Mouse (Mus musculus) forebrain, embryonic 10.5 days (tissue): ENCODE measurements around the gene Sema3c. TPM values are rescaled to one million over a fixed set of nuclear protein-coding genes. Genes with fewer than 3 reads are reported as not detected.
"Not testable (repeated sequence)": the region's sequence is repeated elsewhere in the genome, so short reads cannot be mapped to it uniquely, and the experiment has no call there.

Experiments used
- DNase-seq: peaks from one replicate; pipeline ENCODE4 v3.0.0-alpha.2; 2017; ENCODE audit warnings: low spot score; ENCODE audit errors: extremely low spot score
- H3K27ac ChIP-seq: fragments of 300-500 bp; sonication (generic); 2 replicates; pipeline ENCODE4 v1.5.1; 2016; ENCODE audit warnings: mild to moderate bottlenecking
- H3K27me3 ChIP-seq: fragments of 300-500 bp; sonication (generic); 2 replicates; pipeline ENCODE4 v1.6.1; 2016; ENCODE audit warnings: mild to moderate bottlenecking; ENCODE audit not compliant: poor library complexity, severe bottlenecking
- H3K36me3 ChIP-seq: fragments of 300-500 bp; sonication (generic); replicated peaks from 2 replicates; pipeline ENCODE4 v1.6.1; 2016; ENCODE audit warnings: mild to moderate bottlenecking, moderate library complexity
- H3K4me1 ChIP-seq: fragments of 300-500 bp; sonication (generic); 2 replicates; pipeline ENCODE4 v1.6.1; 2016
- H3K4me3 ChIP-seq: fragments of 300-500 bp; sonication (generic); 2 replicates; pipeline ENCODE4 v1.5.1; 2016; ENCODE audit warnings: mild to moderate bottlenecking, moderate library complexity
- H3K9me3 ChIP-seq: fragments of 300-500 bp; sonication (generic); 2 replicates; pipeline ENCODE4 v1.6.1; 2016; ENCODE audit warnings: mild to moderate bottlenecking, moderate library complexity
- WGBS: fragments of 180-500 bp; shearing (Covaris S2); methylation state at CpG from one replicate; pipeline ENCODE4 v1.1.7; 2016; 5-methylcytosine and 5-hydroxymethylcytosine counted together
- polyA plus RNA-seq: library from polyadenylated mRNA; unstranded; fragments of >200 nt; fragmentation: Nextera tagmentation; extraction: Ambion mirVana; gene quantifications from 2 replicates; pipeline ENCODE4 v1.2.1, GENCODE M21; 2016

Gene Sema3c
- 5.8 and 6.7 TPM in 2 replicates for polyA plus RNA-seq

DNA sequence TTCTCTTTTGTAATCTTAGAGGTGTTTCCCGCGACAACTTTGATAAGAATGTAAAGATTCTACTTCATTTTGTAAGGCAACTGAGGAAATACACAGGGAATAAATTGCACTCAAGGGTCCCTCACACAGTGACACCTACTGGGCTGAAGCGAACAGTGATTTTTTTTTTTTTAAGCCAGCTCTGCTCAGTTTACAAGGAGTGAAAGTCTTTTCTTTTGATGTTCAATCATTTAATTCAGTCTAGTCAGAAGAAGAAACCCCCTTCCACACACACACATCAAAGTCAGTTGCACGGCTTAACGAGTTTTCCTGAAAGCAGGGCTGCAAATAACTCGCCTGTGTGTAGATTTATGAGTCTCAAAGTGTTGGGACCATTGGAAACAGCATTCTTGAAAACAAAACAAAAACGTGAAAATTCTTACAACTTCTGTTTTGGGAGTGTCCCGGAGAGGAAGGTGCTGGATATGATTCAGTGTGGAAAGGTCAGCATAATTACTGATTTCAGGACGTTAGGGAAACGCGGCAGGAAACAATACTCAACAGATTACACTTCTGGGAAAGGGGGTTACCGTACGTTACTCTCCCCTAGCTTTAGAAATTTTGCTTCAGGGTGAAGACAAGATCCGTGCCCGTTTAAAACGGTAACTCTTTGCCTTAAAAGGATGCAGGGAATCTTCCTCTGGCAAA, at the start of gene Sema3c:
Sema3c (plus strand) TSS at position 588 of the 687 bp plus-strand sequence.
- Histone ChIP-seq H3K27ac (peak within 1 kb of the TSS; percentile 85), H3K9me3 (no peaks in the 10 kb centered on the region), H3K27me3 (peaks cover 22% of the 10 kb centered on the region), H3K4me3 (peak within 1 kb of the TSS; percentile 61), H3K4me1 (0 out of 2 replicates have a peak, but pooled peaks cover 4% of the 10 kb centered on the region), H3K36me3 (no peaks in the 10 kb centered on the region)
- DNase-seq = peak; percentile 23
- WGBS = 1% methylated on average over 16 of the region's 16 CpGs

DNA sequence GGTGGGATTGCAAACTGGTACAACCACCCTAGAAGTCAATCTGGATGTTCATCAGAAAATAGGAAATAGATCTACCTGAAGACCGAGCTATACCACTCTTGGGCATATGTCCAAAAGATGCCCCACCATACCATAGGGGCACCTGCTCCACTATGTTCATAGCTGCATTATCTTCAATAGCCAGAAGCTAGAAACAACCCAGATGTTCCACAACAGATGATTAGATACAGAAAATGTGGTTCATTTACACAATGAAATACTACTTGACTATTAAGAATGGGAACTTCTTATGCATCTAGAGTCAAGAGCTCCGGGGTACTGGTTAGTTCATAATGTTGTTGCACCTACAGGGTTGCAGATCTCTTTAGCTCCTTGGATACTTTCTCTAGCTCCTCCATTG, 42.9 kb upstream of the Sema3c start:
- DNase-seq, H3K4me3 ChIP-seq, H3K27ac ChIP-seq, H3K36me3 ChIP-seq, H3K4me1 ChIP-seq, H3K27me3 ChIP-seq, H3K9me3 ChIP-seq: not testable (repeated sequence)
- whole genome bisulfite sequencing = 96% methylated on average over 2 of the region's 2 CpGs

DNA sequence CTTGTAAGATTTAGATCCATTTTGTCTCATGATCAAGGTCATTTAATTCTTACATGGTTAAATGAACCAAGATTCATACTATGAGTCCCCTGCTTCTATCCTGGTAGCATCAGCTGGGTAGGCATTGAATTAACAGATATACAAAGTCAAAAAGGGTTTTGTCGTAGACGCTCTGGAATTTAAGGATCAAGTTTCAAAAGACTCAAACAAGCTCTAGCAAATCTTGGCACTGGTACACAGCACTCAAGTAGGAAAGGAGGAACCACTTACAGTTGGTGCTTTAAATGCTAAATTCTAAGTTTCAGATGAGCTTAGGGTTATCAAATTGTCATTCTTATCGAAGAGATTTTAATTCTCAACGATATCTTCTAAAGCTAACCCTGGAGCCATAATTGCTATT, 30.9 kb upstream of the Sema3c start:
- Histone ChIP-seq H3K9me3 (no peaks in the 10 kb centered on the region), H3K4me1 (no peaks in the 10 kb centered on the region), H3K27ac (no peak overlapping the region), H3K27me3 (no peaks in the 10 kb centered on the region), H3K4me3 (no peak overlapping the region), H3K36me3 (no peaks in the 10 kb centered on the region)
- DNase-seq = no peak
- WGBS = 77% methylated on average over 4 of the region's 4 CpGs

DNA sequence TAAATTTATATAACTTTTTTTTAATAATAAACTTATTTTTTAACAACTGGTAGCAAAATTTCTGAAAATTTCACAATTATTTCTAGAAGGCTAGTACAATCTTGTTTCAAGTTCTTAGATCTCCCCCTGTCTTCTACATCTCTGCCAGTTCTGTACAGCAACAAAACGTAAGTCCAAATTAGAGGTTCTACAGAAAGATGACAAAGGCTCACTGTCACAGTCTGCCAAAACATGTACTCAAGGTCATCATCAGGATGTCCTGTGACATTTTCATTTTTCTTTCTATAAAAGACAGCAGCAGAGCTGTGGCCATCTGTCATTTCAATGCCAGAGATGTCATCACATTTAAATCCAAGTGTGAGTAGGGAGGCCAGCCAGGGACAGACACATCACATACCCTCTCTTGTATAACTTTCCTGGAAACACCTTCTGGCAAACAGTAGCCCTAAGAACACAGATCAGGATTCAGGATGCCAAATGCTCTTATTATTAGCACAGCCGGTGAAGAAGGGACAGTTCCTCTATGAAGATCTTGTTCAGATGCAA, 29.1 kb upstream of the Sema3c start:
- Histone ChIP-seq H3K9me3 (no peaks in the 10 kb centered on the region), H3K36me3 (no peaks in the 10 kb centered on the region), H3K27me3 (no peaks in the 10 kb centered on the region), H3K4me3 (no peak overlapping the region), H3K27ac (no peak overlapping the region), H3K4me1 (no peaks in the 10 kb centered on the region)
- DNase-seq = no peak
- WGBS = 89% methylated on average over 2 of the region's 2 CpGs

DNA sequence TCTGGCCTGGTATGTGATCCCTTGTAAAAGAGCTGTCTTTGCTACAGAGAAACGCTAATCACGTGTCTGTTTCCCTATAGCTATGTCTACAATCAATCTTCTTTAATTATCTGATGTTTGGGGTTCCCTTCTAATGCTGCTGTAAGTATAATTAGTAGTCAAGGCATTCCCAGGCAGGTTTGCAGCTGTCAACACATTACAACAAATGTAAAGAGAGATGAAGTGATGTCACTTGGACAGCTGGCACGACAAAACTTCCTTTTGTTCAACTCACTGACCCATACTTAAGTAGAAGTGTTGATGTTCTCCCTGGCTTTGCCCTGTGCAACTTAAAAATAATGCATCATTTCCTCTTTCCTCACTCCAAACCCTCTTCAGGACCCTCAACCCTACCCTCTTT, 22.4 kb upstream of the Sema3c start:
- WGBS = 77% methylated on average over 3 of the region's 3 CpGs
- Histone ChIP-seq H3K27ac (no peak overlapping the region), H3K4me3 (no peak overlapping the region), H3K4me1 (no peaks in the 10 kb centered on the region), H3K27me3 (no peaks in the 10 kb centered on the region), H3K9me3 (no peaks in the 10 kb centered on the region), H3K36me3 (no peaks in the 10 kb centered on the region)
- DNase-seq = no peak

DNA sequence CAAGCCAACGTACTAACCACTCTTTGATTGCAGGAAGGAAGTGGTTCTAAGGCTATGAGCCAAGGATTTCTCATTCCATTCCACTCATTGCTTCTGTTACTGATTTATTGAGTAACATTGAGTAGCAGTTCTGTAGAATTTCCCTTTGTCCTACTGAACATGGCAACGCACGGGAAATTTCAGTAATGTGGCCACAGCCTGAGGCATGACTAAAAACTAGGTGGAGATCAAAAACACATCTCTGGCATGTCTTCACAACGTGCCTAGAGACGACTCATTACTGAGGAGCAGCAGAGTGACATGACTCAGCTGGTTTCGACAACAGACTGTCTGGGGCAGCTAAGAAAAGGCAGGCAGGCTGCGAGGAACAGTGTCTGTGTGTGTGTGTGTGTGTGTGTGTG, 18.0 kb upstream of the Sema3c start:
- no peak for DNase-seq
- H3K36me3 ChIP-seq = no peaks in the 10 kb centered on the region
- no peaks in the 10 kb centered on the region for H3K27me3 ChIP-seq
- H3K27ac ChIP-seq = no peak overlapping the region
- 70% methylated on average over 7 of the region's 7 CpGs for WGBS
- H3K4me1 ChIP-seq = no peaks in the 10 kb centered on the region
- no peak overlapping the region for H3K4me3 ChIP-seq
- H3K9me3 ChIP-seq = no peaks in the 10 kb centered on the region

DNA sequence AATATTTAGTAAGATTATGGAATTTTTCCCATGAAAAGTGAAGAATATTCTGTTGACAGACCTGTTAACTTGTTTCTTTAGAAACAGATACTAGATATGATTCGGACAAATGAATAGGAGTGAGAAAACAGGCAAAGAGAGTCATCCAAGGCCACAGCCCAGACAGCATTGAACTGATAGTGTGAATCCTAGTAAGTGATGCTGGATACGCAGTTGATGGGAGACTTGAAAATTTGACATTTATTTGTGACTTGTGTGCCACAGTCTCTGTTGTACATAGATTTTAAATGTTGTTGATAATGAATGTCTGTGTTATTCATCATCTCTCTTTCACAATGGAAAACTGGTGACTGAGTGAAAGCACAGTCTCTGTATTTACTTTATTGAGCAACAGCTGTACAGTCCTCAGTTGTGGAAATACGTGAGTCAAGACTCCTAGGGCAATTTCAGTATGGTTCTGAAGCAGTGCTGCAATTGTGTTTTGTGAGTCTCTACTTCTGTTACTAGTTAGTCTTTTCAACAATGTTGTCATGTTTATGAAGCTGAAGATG, 17.3 kb upstream of the Sema3c start:
- no peak overlapping the region for H3K27ac ChIP-seq
- no peak for DNase-seq
- WGBS = 94% methylated on average over 3 of the region's 3 CpGs
- H3K9me3 ChIP-seq = no peaks in the 10 kb centered on the region
- H3K36me3 ChIP-seq = no peaks in the 10 kb centered on the region
- no peak overlapping the region for H3K4me3 ChIP-seq
- H3K27me3 ChIP-seq = no peaks in the 10 kb centered on the region
- H3K4me1 ChIP-seq = no peaks in the 10 kb centered on the region

DNA sequence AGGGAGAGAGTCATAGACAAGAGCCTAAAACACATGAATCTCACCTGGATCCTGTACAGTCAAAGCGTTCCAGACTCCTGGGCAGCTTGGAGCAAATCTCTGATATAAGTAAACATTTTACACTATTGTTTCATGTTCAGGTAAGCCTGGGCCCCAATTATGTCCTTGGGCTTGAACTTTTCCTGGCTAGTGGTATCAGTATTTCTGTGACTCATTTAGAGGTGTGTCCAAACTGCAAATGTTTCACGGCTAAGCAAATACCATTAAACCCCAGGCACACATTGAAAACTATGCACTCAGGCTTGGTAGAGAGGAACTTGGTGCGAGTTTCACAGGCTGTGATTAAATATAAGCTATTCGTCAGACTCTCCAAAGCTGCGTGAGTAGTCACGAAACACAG, 2.5 kb upstream of the Sema3c start:
- peaks cover 21% of the 10 kb centered on the region for H3K27me3 ChIP-seq
- H3K9me3 ChIP-seq = no peaks in the 10 kb centered on the region
- no peak for DNase-seq
- 91% methylated on average over 6 of the region's 6 CpGs for WGBS
- 0 out of 2 replicates have a peak, but pooled peaks cover 4% of the 10 kb centered on the region for H3K4me1 ChIP-seq
- H3K36me3 ChIP-seq = no peaks in the 10 kb centered on the region
- no peak overlapping the region for H3K4me3 ChIP-seq
- H3K27ac ChIP-seq = no peak overlapping the region

DNA sequence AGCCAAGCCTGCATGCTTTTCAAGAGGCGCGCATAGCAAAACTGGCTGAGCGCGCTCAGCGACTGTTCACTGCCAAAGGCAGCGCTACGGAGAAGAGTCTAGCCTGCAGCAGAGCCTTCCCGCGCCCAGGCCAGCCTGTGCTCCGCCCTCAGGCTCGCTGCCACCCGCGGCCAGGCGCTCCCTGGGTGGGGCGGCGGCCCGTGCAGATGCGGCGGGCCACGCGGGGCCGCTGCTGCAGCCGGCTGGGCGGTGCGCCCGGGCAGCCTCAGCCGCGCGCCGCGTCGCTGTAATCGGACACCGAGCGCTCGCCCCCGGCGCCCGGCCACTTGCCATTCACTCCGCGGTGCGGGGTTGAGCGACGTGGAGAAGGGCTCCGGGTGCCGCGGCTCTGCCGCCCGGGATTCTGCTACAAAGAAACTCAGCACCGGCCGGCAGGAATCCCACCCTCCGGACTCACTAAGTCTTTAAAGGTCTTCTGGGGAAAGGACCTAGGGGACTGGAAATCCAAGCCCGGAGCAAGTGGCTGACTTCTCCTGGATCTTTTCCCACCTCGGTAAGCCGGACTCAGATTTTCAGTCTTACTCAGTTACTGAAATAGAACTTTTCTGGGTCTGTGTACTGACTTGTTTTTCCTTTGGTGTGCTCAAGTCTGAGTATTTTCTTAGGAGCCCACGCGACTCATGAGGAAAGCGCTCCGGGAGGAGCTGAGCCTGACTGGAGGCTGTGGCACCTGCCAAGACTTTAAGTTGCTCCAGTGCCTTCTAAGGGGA, 517 bp downstream of the Sema3c start:
- Histone ChIP-seq H3K27ac (peak overlapping the region; percentile 85), H3K9me3 (no peaks in the 10 kb centered on the region), H3K36me3 (no peaks in the 10 kb centered on the region), H3K4me1 (0 out of 2 replicates have a peak, but pooled peaks cover 4% of the 10 kb centered on the region), H3K4me3 (peak overlapping the region; percentile 61), H3K27me3 (peaks cover 22% of the 10 kb centered on the region)
- under 1% methylated on average over 59 of the region's 59 CpGs for WGBS
- DNase-seq = peak; percentile 76

DNA sequence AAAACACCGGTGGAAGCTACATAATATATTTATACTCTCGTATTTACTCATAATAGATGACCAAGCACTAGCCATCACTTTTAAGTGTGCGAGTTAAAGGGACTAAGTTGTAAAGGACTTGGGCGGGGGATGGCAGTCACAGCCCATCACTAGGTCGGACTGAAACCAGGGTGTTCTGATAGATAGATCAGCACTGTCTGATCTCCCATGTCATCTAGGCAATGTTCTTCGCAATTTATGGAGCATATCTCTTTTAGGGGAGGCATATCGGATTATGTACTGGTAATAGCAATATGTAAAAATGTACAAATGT, 1.1 kb downstream of the Sema3c start:
- Histone ChIP-seq H3K27me3 (peaks cover 22% of the 10 kb centered on the region), H3K36me3 (no peaks in the 10 kb centered on the region), H3K4me1 (0 out of 2 replicates have a peak, but pooled peaks cover 4% of the 10 kb centered on the region), H3K4me3 (peak overlapping the region; percentile 61), H3K9me3 (no peaks in the 10 kb centered on the region), H3K27ac (peak overlapping the region; percentile 85; the same call in 1 of the 2 replicates)
- WGBS = 21% methylated on average over 7 of the region's 7 CpGs
- DNase-seq = no peak

DNA sequence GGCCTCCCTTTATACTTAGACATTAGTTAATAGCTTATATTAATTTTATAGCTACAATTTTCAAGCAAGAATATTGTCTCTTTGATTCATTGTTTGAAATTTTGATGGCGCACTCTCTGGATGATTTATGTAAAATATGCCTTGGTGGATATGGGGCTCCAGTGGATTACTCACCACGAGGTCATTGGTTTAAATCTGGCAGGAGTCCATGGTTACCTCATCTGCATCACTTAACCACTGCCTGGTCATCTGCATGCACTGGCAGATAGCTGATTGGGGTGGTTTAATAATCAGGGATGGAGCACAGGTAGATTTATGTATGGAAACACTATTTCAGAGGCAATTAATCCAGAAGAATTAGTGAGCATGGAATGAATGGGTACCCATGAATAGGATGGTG, 2.0 kb downstream of the Sema3c start:
- no peak overlapping the region for H3K4me3 ChIP-seq
- no peaks in the 10 kb centered on the region for H3K9me3 ChIP-seq
- 0 out of 2 replicates have a peak, but pooled peaks cover 4% of the 10 kb centered on the region for H3K4me1 ChIP-seq
- 77% methylated on average over 2 of the region's 2 CpGs for WGBS
- DNase-seq = no peak
- peaks cover 22% of the 10 kb centered on the region for H3K27me3 ChIP-seq
- H3K27ac ChIP-seq = no peak overlapping the region
- no peaks in the 10 kb centered on the region for H3K36me3 ChIP-seq

DNA sequence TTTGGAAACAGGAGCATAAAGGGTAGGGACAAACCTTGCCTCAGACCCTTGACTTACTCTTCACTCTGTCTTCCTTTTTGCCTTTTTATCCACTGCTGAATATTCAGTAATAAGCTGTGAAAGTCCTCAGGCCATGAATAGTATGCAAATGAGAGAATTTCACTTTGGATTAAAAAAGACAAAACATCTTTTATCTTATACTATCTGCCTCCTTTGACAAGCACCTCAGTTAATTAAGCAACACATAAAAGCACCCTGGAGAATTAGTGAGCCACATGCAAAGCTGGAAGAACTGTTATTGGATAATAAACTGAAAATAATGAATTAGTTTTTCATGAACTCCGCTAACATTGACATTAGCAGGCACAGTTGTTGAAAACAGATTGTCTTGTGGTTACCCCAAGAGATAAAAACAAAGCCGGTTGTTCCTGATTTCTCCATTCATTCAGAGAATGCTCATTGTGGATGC, 8.0 kb downstream of the Sema3c start:
- Histone ChIP-seq H3K4me1 (peaks cover 21% of the 10 kb centered on the region), H3K27ac (no peak overlapping the region), H3K9me3 (no peaks in the 10 kb centered on the region), H3K4me3 (no peak overlapping the region), H3K27me3 (peaks cover 12% of the 10 kb centered on the region; the same call in 1 of the 2 replicates), H3K36me3 (no peaks in the 10 kb centered on the region)
- 60% methylated on average over 2 of the region's 2 CpGs for WGBS
- DNase-seq = no peak
